Mouse (Mus musculus) myocyte (in vitro differentiated cells): ENCODE data around the gene Dennd5b.

Experiments
- CEBPB ChIP-seq: IDR thresholded peaks from 2 replicates; pipeline ENCODE4 v1.6.1; 2011; ENCODE audit warnings: mild to moderate bottlenecking, moderate library complexity; ENCODE audit not compliant: poor library complexity, insufficient read depth, severe bottlenecking
- E2F4 ChIP-seq: IDR thresholded peaks from one replicate; pipeline ENCODE4 v1.6.1; 2011; ENCODE audit warnings: mild to moderate bottlenecking, control low read depth, moderate library complexity; ENCODE audit not compliant: insufficient read depth
- MAX ChIP-seq: IDR thresholded peaks from one replicate; pipeline ENCODE4 v1.6.1; 2011; ENCODE audit warnings: low read depth, mild to moderate bottlenecking, control low read depth
- MYOD1 ChIP-seq, 3 experiments: IDR thresholded peaks; one replicate each; pipeline ENCODE4 v1.6.1; 2011; ENCODE audit warnings: control low read depth in 2 of 3, low read depth in 2 of 3, mild to moderate bottlenecking in 2 of 3, moderate library complexity in 1 of 3; ENCODE audit not compliant: insufficient read length in 2 of 3, control insufficient read depth in 1 of 3
- MYOG ChIP-seq, 3 experiments: IDR thresholded peaks; one replicate each; pipeline ENCODE4 v1.6.1; 2011; ENCODE audit warnings: control low read depth in 2 of 3, low read depth in 2 of 3, mild to moderate bottlenecking in 2 of 3; ENCODE audit not compliant: insufficient read length in 2 of 3, control insufficient read depth in 1 of 3, insufficient read depth in 1 of 3
- POLR2A ChIP-seq: IDR thresholded peaks from one replicate; pipeline ENCODE4 v1.6.1; 2011; ENCODE audit warnings: low read depth, mild to moderate bottlenecking, control low read depth, moderate library complexity; ENCODE audit not compliant: insufficient read length
- POLR2AphosphoS2 ChIP-seq: IDR thresholded peaks from one replicate; pipeline ENCODE4 v1.6.1; 2011; ENCODE audit warnings: low read depth, control low read depth; ENCODE audit not compliant: insufficient read length
- TCF12 ChIP-seq: IDR thresholded peaks from one replicate; pipeline ENCODE4 v1.6.1; 2011; ENCODE audit warnings: mild to moderate bottlenecking, control low read depth; ENCODE audit not compliant: poor library complexity, insufficient read depth, severe bottlenecking
- TCF3 ChIP-seq: IDR thresholded peaks from one replicate; pipeline ENCODE4 v1.6.1; 2011; ENCODE audit warnings: low read depth, control low read depth; ENCODE audit not compliant: insufficient read length
- USF1 ChIP-seq: IDR thresholded peaks from one replicate; pipeline ENCODE4 v1.6.1; 2011; ENCODE audit warnings: low read depth, mild to moderate bottlenecking, control low read depth, moderate library complexity

- TF ChIP-seq POLR2A: no peak
- no peak for TF ChIP-seq TCF12
- no peak for TF ChIP-seq USF1
- TF ChIP-seq MYOG (IDR thresholded peaks at IDR 0.05; ENCODE audit: control insufficient read depth in 1 of 3, insufficient read depth in 1 of 3, insufficient read length in 2 of 3, low read depth in 2 of 3): no peak
- no peak for TF ChIP-seq TCF3
- TF ChIP-seq POLR2AphosphoS2: no peak
- TF ChIP-seq MYOD1 (IDR thresholded peaks at IDR 0.05; ENCODE audit: control insufficient read depth in 1 of 3, insufficient read length in 2 of 3, low read depth in 2 of 3): no peak
- no peak for TF ChIP-seq CEBPB
- no peak for TF ChIP-seq MAX
- no peak for TF ChIP-seq E2F4
These were observed 4.2 kb downstream of the Dennd5b start for GRCm38 (mm10) chr6:149097276-149097675.
